Mouse (Mus musculus) heart, adult 2 months (tissue): Measurements from ENCODE around the gene Gyg. TPM values are rescaled to one million over a fixed set of nuclear protein-coding genes. Genes with fewer than 3 reads are reported as not detected.
A peak's percentile ranks its signal among the peaks of the same experiment; 100 is the strongest.

Experiments
- DNase-seq, 2 experiments: peaks; one replicate each; pipeline ENCODE4 v3.0.0; 2021
- H3K27ac ChIP-seq: fragments of 200-600 bp; 2 replicates; pipeline ENCODE4 v1.8.1; 2022
- H3K27me3 ChIP-seq: fragments of 200-500 bp; 2 replicates; pipeline ENCODE4 v1.6.1; 2012; ENCODE audit warnings: mild to moderate bottlenecking, low read length, inconsistent platforms, mixed read lengths; ENCODE audit not compliant: control insufficient read depth, insufficient read depth
- H3K36me3 ChIP-seq: fragments of 200-500 bp; 2 replicates; pipeline ENCODE4 v1.6.1; 2012; ENCODE audit warnings: low read length, inconsistent platforms; ENCODE audit not compliant: control insufficient read depth, insufficient read depth
- H3K4me1 ChIP-seq: fragments of 200-500 bp; 2 replicates; pipeline ENCODE4 v1.6.1; 2011; ENCODE audit warnings: low read length; ENCODE audit not compliant: control insufficient read depth, insufficient read depth
- H3K4me3 ChIP-seq: fragments of 200-600 bp; 2 replicates; pipeline ENCODE4 v1.8.1; 2022
- H3K79me2 ChIP-seq: fragments of 200-500 bp; replicated peaks from 2 replicates; pipeline ENCODE4 v1.6.1; 2012; ENCODE audit warnings: mild to moderate bottlenecking, inconsistent platforms, low read length, moderate library complexity, mixed read lengths; ENCODE audit not compliant: control insufficient read depth, insufficient read depth
- H3K9ac ChIP-seq: fragments of 200-500 bp; 2 replicates; pipeline ENCODE4 v1.6.1; 2012; ENCODE audit warnings: low read depth, mild to moderate bottlenecking, control low read depth, inconsistent platforms, low read length, mixed read lengths
- CTCF ChIP-seq: fragments of 200-600 bp; IDR thresholded peaks from 2 replicates; pipeline ENCODE4 v1.8.1; 2022; ENCODE audit warnings: antibody characterized with exemption, mild to moderate bottlenecking, moderate library complexity
- EP300 ChIP-seq: fragments of 200-500 bp; IDR thresholded peaks from 2 replicates; pipeline ENCODE4 v1.6.1; 2011; ENCODE audit warnings: low read depth, low read length, control low read depth; ENCODE audit not compliant: insufficient read depth
- POLR2A ChIP-seq: fragments of 200-500 bp; IDR thresholded peaks from 2 replicates; pipeline ENCODE4 v1.6.1; 2011; ENCODE audit warnings: mild to moderate bottlenecking, low read depth, low read length, control low read depth; ENCODE audit not compliant: insufficient read depth
- WGBS: fragments of 180-500 bp; shearing (Covaris S2); methylation state at CpG from one replicate; pipeline ENCODE4 v1.1.7; 2018; 5-methylcytosine and 5-hydroxymethylcytosine counted together
- intact Hi-C: fragments of 180-260 bp; cut with DNase I; formaldehyde crosslinking; loops from one replicate; pipeline ENCODE4 v1.15.1; 2025
- polyA plus RNA-seq: library from polyadenylated mRNA; depleted of rRNA; stranded (reverse); fragments of >200 nt; gene quantifications from 2 replicates; pipeline ENCODE4 v1.2.3, GENCODE M21; 2012; rRNA removed
- total RNA-seq, 2 experiments: library from RNA; stranded (reverse); gene quantifications; 2 replicates each; pipeline ENCODE4 v1.2.3; 2021

Gyg gene
- total and polyA plus RNA-seq, 3 experiments, result 114 to 161 (median 145) TPM

- H3K27ac ChIP-seq, result peak overlapping the region; percentile 42; the same call in 1 of the 2 replicates
- H3K79me2 ChIP-seq, result no peaks in the 10 kb centered on the region
- peak; percentile 39 to 60 for DNase-seq
- H3K4me3 ChIP-seq, result no peak overlapping the region
- 46% methylated on average over 3 of the region's 3 CpGs for WGBS
- peaks cover 11% of the 10 kb centered on the region for H3K36me3 ChIP-seq
- no peaks in the 10 kb centered on the region for H3K27me3 ChIP-seq
- intact Hi-C loops, result no loop called here
- no peak overlapping the region for H3K9ac ChIP-seq
- no peaks in the 10 kb centered on the region for H3K4me1 ChIP-seq
- TF ChIP-seq POLR2A (no peak), EP300 (no peak), CTCF (no peak)
Observed at GRCm38 (mm10) chr3:20082161-20082560, 73.0 kb downstream of the Gyg start.

- TF ChIP-seq CTCF (peak; percentile 61), POLR2A (no peak)
- Histone ChIP-seq H3K4me1 (peaks cover 1% of the 10 kb centered on the region; the same call in 1 of the 2 replicates), H3K27ac (peak overlapping the region; percentile 64), H3K79me2 (no peaks in the 10 kb centered on the region), H3K9ac (peak overlapping the region; percentile 59; the same call in 1 of the 2 replicates), H3K36me3 (peaks cover 12% of the 10 kb centered on the region), H3K4me3 (no peak overlapping the region), H3K27me3 (no peaks in the 10 kb centered on the region)
- intact Hi-C loops, result no loop called here
- 55% methylated on average over 11 of the region's 11 CpGs for WGBS
- DNase-seq, result no peak
Observed at GRCm38 (mm10) chr3:20076145-20077053, 78.7 kb downstream of the Gyg start.

Other genes starting within 250 kb of the Gyg start
- 10 to 100 TPM; 40.7 to 49.1 TPM for gene Cp, start 198.3 kb downstream of the Gyg start, total RNA-seq
- gene Cp, start 198.3 kb downstream of the Gyg start, polyA plus RNA-seq, result 15.4 and 33.6 TPM in 2 replicates
- gene Hps3, start 120.0 kb downstream of the Gyg start, total RNA-seq, result 1 to 10 TPM; 7.1 to 8.3 TPM
- 5.9 and 7.7 TPM in 2 replicates for gene Hps3, start 120.0 kb downstream of the Gyg start, polyA plus RNA-seq
- gene Hltf, start 97.5 kb downstream of the Gyg start, total RNA-seq, result 10 to 100 TPM; 11.9 to 14.2 TPM
- 3.1 and 6.4 TPM in 2 replicates for gene Hltf, start 97.5 kb downstream of the Gyg start, polyA plus RNA-seq
- 1 to 10 TPM in 1 of 2 experiments, under 1 TPM in 1; 0.96 to 1.1 TPM for gene Cpa3, start 86.9 kb upstream of the Gyg start, total RNA-seq
- 1.3 and 2.4 TPM in 2 replicates for gene Cpa3, start 86.9 kb upstream of the Gyg start, polyA plus RNA-seq
- gene Cpb1, start 120.4 kb upstream of the Gyg start, total RNA-seq, result not detected
- gene Cpb1, start 120.4 kb upstream of the Gyg start, polyA plus RNA-seq, result not detected in 2 replicates
- not detected for gene Agtr1b, start 211.9 kb upstream of the Gyg start, total RNA-seq
- not detected in 2 replicates for gene Agtr1b, start 211.9 kb upstream of the Gyg start, polyA plus RNA-seq